8 mouse cellular contexts compared by ENCODE assay signal in genomic region chr8:83876838-83877223, GRCm38 (mm10). TPM values are rescaled to one million over a fixed set of nuclear protein-coding genes. Genes with fewer than 3 reads are reported as not detected.
A peak's percentile ranks its signal among the peaks of the same experiment; 100 is the strongest.
DNase-seq lines count a peak whose midpoint lies in the region; ATAC-seq lines count a peak whose summit lies in the region.

No protein-coding gene starts in this region.

- ATAC-seq in cerebellum, adult (ENCODE audit: insufficient number of reproducible peaks, low FRiP score, low TSS enrichment): no peak
- ATAC-seq in hindbrain, embryonic 15.5 days (ENCODE audit: low FRiP score, low read depth): no peak

- no peaks in the 10 kb centered on the region for H3K9me3 ChIP-seq in hindbrain, embryonic 15.5 days

- H3K9ac ChIP-seq in hindbrain, embryonic 15.5 days: 0 out of 2 replicates have a peak overlapping the region, but pooled peaks have one; percentile 91

- no peaks in the 10 kb centered on the region for H3K36me3 ChIP-seq in hindbrain, embryonic 15.5 days

- WGBS in hindbrain, embryonic 15.5 days: 1% methylated on average over 10 of the region's 10 CpGs

- DNase-seq in cerebellum, adult 11-12 months: peak; percentile 32
- DNase-seq in thymus, postnatal 4 days: peak; percentile 56
- DNase-seq in thymus, postnatal 14 days: no peak
- peak; percentile 84 for DNase-seq in lung, postnatal 10 days
- DNase-seq in right cerebral cortex, postnatal 4 days: peak; percentile 34
- DNase-seq in layer of hippocampus, adult 8-10 months (ENCODE audit: low spot score in 2 of 2): no peak

- no peaks in the 10 kb centered on the region for H3K27me3 ChIP-seq in hindbrain, embryonic 15.5 days

- H3K4me1 ChIP-seq in hindbrain, embryonic 15.5 days (replicated peaks): peaks cover 30% of the 10 kb centered on the region

- no peak overlapping the region for H3K27ac ChIP-seq in hindbrain, embryonic 15.5 days (replicated peaks)

- H3K4me2 ChIP-seq in hindbrain, embryonic 15.5 days: peak overlapping the region; percentile 98

- H3K4me3 ChIP-seq in hindbrain, embryonic 15.5 days: peak overlapping the region; percentile 86; the same call in 1 of the 2 replicates

RNA-seq across cellular contexts. Expression of gene Adgrl1, which starts 23.1 kb away (rescaled TPM):
- polyA plus RNA-seq in hindbrain, embryonic 15.5 days (2015; fragmentation: Nextera tagmentation; extraction: Ambion mirVana): 56.8 and 62.0 TPM in 2 replicates
- total RNA-seq in layer of hippocampus, adult 8-10 months (2022): 100 to 1,000 TPM; 287 to 307 (median 299) TPM

Comparison
In these comparisons a context has a peak if more than half of its experiments do, and no peak if none do; other contexts are left out.
1. DNase-seq: peak in cerebellum, adult 11-12 months (single experiment), thymus, postnatal 4 days (single experiment), lung, postnatal 10 days (single experiment) and right cerebral cortex, postnatal 4 days (single experiment); none in thymus, postnatal 14 days (single experiment) and layer of hippocampus, adult 8-10 months (0 of 2).